Comparison of ENCODE assay signal across 13 mouse cellular contexts in genomic region chr6:8732492-8732891, GRCm38 (mm10). TPM values are rescaled to one million over a fixed set of nuclear protein-coding genes. Genes with fewer than 3 reads are reported as not detected.
A peak's percentile ranks its signal among the peaks of the same experiment; 100 is the strongest.
DNase-seq lines count a peak whose midpoint lies in the region; ATAC-seq and TF ChIP-seq lines count a peak whose summit lies in the region.
"Had no signal": no experiment of that assay in that cellular context is flagged by ENCODE, and none has a peak within 500 bp of the region (broad histone marks: within the 10 kb centered on the region; RNA-seq: fewer than 3 reads in every experiment).

No protein-coding gene starts in this region.

- no peak overlapping the region for H3K9ac ChIP-seq in kidney, embryonic 14.5 days (ENCODE audit: low read depth, low read length)
- no peak overlapping the region for H3K9ac ChIP-seq in forebrain, postnatal 0 days
- H3K9ac ChIP-seq in forebrain, embryonic 11.5 days (ENCODE audit: low read length): no peak overlapping the region
- H3K9ac ChIP-seq: liver, embryonic 15.5 days had no signal

- WGBS in kidney, embryonic 14.5 days: 15% methylated on average over 5 of the region's 5 CpGs
- 66% methylated on average over 5 of the region's 5 CpGs for WGBS in embryonic facial prominence, embryonic 10.5 days
- 77% methylated on average over 5 of the region's 5 CpGs for WGBS in forebrain, postnatal 0 days
- WGBS in forebrain, embryonic 11.5 days: 79% methylated on average over 5 of the region's 5 CpGs

- H3K9me3 ChIP-seq in kidney, embryonic 14.5 days (ENCODE audit: control insufficient read depth, low read length): no peaks in the 10 kb centered on the region
- H3K9me3 ChIP-seq in embryonic facial prominence, embryonic 10.5 days: no peaks in the 10 kb centered on the region
- no peaks in the 10 kb centered on the region for H3K9me3 ChIP-seq in forebrain, postnatal 0 days (ENCODE audit: low read length)
- no peaks in the 10 kb centered on the region for H3K9me3 ChIP-seq in forebrain, embryonic 11.5 days (ENCODE audit: control insufficient read depth, low read length)
- H3K9me3 ChIP-seq: liver, embryonic 15.5 days had no signal

- H3K27ac ChIP-seq in kidney, embryonic 14.5 days (ENCODE audit: low read depth, low read length): no peak overlapping the region
- H3K27ac ChIP-seq in embryonic facial prominence, embryonic 10.5 days (replicated peaks): peak overlapping the region; percentile 19; the same call in 1 of the 2 replicates
- no peak overlapping the region for H3K27ac ChIP-seq in forebrain, postnatal 0 days (ENCODE audit: low read depth, low read length)
- H3K27ac ChIP-seq in forebrain, embryonic 11.5 days (ENCODE audit: low read depth, low read length): no peak overlapping the region
- H3K27ac ChIP-seq: liver, embryonic 15.5 days had no signal

- H3K27me3 ChIP-seq in kidney, embryonic 14.5 days (ENCODE audit: control insufficient read depth, insufficient read depth, low read length): no peaks in the 10 kb centered on the region
- H3K27me3 ChIP-seq in embryonic facial prominence, embryonic 10.5 days (replicated peaks; ENCODE audit: low read depth, poor library complexity, severe bottlenecking): no peaks in the 10 kb centered on the region
- no peaks in the 10 kb centered on the region for H3K27me3 ChIP-seq in forebrain, postnatal 0 days (ENCODE audit: insufficient read depth, low read length)
- no peaks in the 10 kb centered on the region for H3K27me3 ChIP-seq in forebrain, embryonic 11.5 days (ENCODE audit: control insufficient read depth, insufficient read depth, low read length)
- H3K27me3 ChIP-seq: liver, embryonic 15.5 days had no signal

- no peak for DNase-seq in kidney, postnatal 4 days
- DNase-seq in MN1 (ENCODE audit: low spot score): peak; percentile 46
- no peak for DNase-seq in embryonic facial prominence, embryonic 10.5 days (ENCODE audit: low spot score)
- peak; percentile 38 for DNase-seq in naive thymus-derived CD4-positive, alpha-beta T cell, adult 2 months (ENCODE audit: low read depth)
- DNase-seq in forebrain, postnatal 0 days: no peak
- no peak for DNase-seq in forebrain, embryonic 11.5 days (ENCODE audit: low spot score)
- no peak for DNase-seq in urinary bladder, postnatal 10 days (ENCODE audit: low spot score)

- no peak overlapping the region for H3K4me2 ChIP-seq in kidney, embryonic 14.5 days (replicated peaks; ENCODE audit: low read depth, low read length)
- no peak overlapping the region for H3K4me2 ChIP-seq in forebrain, postnatal 0 days (ENCODE audit: low read depth)
- no peak overlapping the region for H3K4me2 ChIP-seq in forebrain, embryonic 11.5 days (ENCODE audit: low read depth, low read length, severe bottlenecking)
- H3K4me2 ChIP-seq: liver, embryonic 15.5 days had no signal

- TF ChIP-seq CTCF in forebrain, postnatal 0 days (IDR thresholded peaks at IDR 0.05; ENCODE audit: low read depth): no peak

- H3K4me1 ChIP-seq in kidney, embryonic 14.5 days (ENCODE audit: control insufficient read depth, insufficient read depth, low read length): peaks cover 6% of the 10 kb centered on the region; the same call in 1 of the 2 replicates
- peaks cover 23% of the 10 kb centered on the region for H3K4me1 ChIP-seq in embryonic facial prominence, embryonic 10.5 days
- H3K4me1 ChIP-seq in forebrain, postnatal 0 days (ENCODE audit: insufficient read depth): no peaks in the 10 kb centered on the region
- no peaks in the 10 kb centered on the region for H3K4me1 ChIP-seq in forebrain, embryonic 11.5 days (replicated peaks; ENCODE audit: control insufficient read depth, insufficient read depth, low read length)
- H3K4me1 ChIP-seq: liver, embryonic 15.5 days had no signal

- H3K36me3 ChIP-seq in kidney, embryonic 14.5 days (ENCODE audit: control insufficient read depth, insufficient read depth, low read length): no peaks in the 10 kb centered on the region
- no peaks in the 10 kb centered on the region for H3K36me3 ChIP-seq in embryonic facial prominence, embryonic 10.5 days (replicated peaks)
- H3K36me3 ChIP-seq in forebrain, postnatal 0 days (ENCODE audit: insufficient read depth): no peaks in the 10 kb centered on the region
- no peaks in the 10 kb centered on the region for H3K36me3 ChIP-seq in forebrain, embryonic 11.5 days (ENCODE audit: control insufficient read depth, insufficient read depth, low read length)
- H3K36me3 ChIP-seq: liver, embryonic 15.5 days had no signal

- H3K4me3 ChIP-seq in kidney, embryonic 14.5 days (ENCODE audit: low read length): no peak overlapping the region
- no peak overlapping the region for H3K4me3 ChIP-seq in embryonic facial prominence, embryonic 10.5 days
- no peak overlapping the region for H3K4me3 ChIP-seq in forebrain, postnatal 0 days (ENCODE audit: low read depth, low read length)
- H3K4me3 ChIP-seq in forebrain, embryonic 11.5 days (ENCODE audit: low read depth, low read length): no peak overlapping the region
- H3K4me3 ChIP-seq: liver, embryonic 15.5 days had no signal

- ATAC-seq in kidney, embryonic 14.5 days (ENCODE audit: low FRiP score, low TSS enrichment): peak; percentile 84
- ATAC-seq in forebrain, postnatal 0 days: no peak
- ATAC-seq in forebrain, embryonic 11.5 days (replicated peaks; ENCODE audit: low FRiP score): no peak
- ATAC-seq: forebrain, embryonic 16.5 days; hindbrain, embryonic 16.5 days; midbrain, embryonic 16.5 days had no signal

RNA-seq across cellular contexts. Expression of gene Ica1, which starts 45.8 kb away (rescaled TPM):
- 26.8 and 30.0 TPM in 2 replicates for polyA plus RNA-seq in kidney, embryonic 14.5 days (2014; fragmentation: Nextera tagmentation; extraction: Ambion mirVana)
- polyA plus RNA-seq in embryonic facial prominence, embryonic 10.5 days (2016; fragmentation: Nextera tagmentation; extraction: Ambion mirVana): 16.0 and 16.7 TPM in 2 replicates
- 64.4 and 72.5 TPM in 2 replicates for total RNA-seq in forebrain, postnatal 0 days (2014; rRNA removed)
- polyA plus RNA-seq in forebrain, postnatal 0 days (2015; fragmentation: Nextera tagmentation; extraction: Ambion mirVana): 92.0 and 98.6 TPM in 2 replicates
- polyA plus RNA-seq in forebrain, embryonic 11.5 days (2014; fragmentation: Nextera tagmentation; extraction: Ambion mirVana): 11.6 and 13.2 TPM in 2 replicates
- total RNA-seq: MEL had no signal

Comparison
In these comparisons a context has a peak if more than half of its experiments do, and no peak if none do; other contexts are left out.
1. DNase-seq: peak in MN1 (single experiment) and naive thymus-derived CD4-positive, alpha-beta T cell, adult 2 months (single experiment); none in kidney, postnatal 4 days (0 of 2), embryonic facial prominence, embryonic 10.5 days (single experiment), forebrain, postnatal 0 days (single experiment), forebrain, embryonic 11.5 days (single experiment) and urinary bladder, postnatal 10 days (single experiment).